Mouse (Mus musculus): Measurements from ENCODE around the gene Sh3kbp1. TPM values are rescaled to one million over a fixed set of nuclear protein-coding genes. Genes with fewer than 3 reads are reported as not detected.

The Sh3kbp1 gene
- polyA plus RNA-seq, 1 experiment from 2014 or later, result 38.7 TPM

DNA sequence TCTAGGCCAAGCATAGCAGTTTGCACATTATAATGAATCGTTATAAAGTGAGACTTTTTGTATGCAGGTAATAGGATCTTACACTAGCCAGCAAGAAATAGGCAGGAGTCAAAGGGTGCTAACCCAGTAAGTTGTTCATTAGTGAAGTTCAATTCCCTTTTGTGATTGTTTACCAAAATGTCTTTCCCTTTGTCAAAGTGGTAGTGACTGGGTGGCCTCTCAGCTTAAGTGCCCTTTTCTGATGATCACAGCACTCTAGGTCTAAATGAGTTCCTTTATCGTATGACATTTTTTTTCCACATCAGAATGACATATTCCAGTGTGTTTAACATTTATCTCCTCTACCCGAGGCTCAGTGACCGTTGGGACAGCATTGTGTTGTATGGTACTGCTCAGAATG lies 1.6 kb downstream of the Sh3kbp1 start:
- 22% methylated on average over 4 of the region's 4 CpGs for WGBS
- ATAC-seq (replicated peaks; ENCODE audit: low FRiP score, low TSS enrichment, low read depth), result no peak

DNA sequence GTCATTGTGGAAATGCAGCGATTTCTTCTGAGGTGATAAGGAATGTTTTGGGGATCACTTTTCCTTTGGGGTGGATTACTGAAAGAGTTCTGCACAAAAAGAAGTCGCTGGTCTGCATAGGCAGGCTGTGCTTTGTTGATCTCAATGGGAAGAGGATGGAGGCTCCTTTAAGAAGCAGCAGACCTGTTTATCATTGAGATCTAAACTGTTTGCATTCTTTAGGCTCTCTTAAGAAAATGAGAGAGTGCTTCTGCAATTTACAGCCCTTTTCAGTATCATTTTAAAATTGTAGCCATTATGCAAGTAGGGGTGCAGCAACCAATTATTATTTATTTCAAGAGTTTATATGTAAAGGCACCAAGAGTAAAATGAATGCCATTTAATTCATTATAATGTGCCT lies 2.1 kb downstream of the Sh3kbp1 start:
- Histone ChIP-seq H3K27me3 (replicated peaks; ENCODE audit: control insufficient read depth, insufficient read depth, low read length) (peaks cover 4% of the 10 kb centered on the region; the same call in 1 of the 2 replicates), H3K27ac (ENCODE audit: low read depth) (no peak overlapping the region), H3K9ac (ENCODE audit: low read length) (no peak overlapping the region), H3K4me2 (ENCODE audit: low read length) (peak overlapping the region; percentile 59), H3K9me3 (ENCODE audit: control insufficient read depth, low read length) (no peaks in the 10 kb centered on the region), H3K36me3 (ENCODE audit: control insufficient read depth, insufficient read depth, low read length) (no peaks in the 10 kb centered on the region), H3K4me1 (replicated peaks; ENCODE audit: control insufficient read depth, insufficient read depth, low read length) (no peaks in the 10 kb centered on the region), H3K4me3 (ENCODE audit: low read depth, low read length) (peak overlapping the region; percentile 52)
- no peak for ATAC-seq (replicated peaks; ENCODE audit: low FRiP score, low TSS enrichment, low read depth)
- DNase-seq (ENCODE audit: low spot score), result no peak
- 28% methylated on average over 2 of the region's 2 CpGs for WGBS

More for the DNA sequence above, 1.6 kb downstream of the Sh3kbp1 start:
- H3K4me2 ChIP-seq (ENCODE audit: low read length), result peak overlapping the region; percentile 59
- H3K9ac ChIP-seq (ENCODE audit: low read length), result 0 out of 2 replicates have a peak overlapping the region, but pooled peaks have one; percentile 5
- H3K27me3 ChIP-seq (replicated peaks; ENCODE audit: control insufficient read depth, insufficient read depth, low read length), result peaks cover 4% of the 10 kb centered on the region; the same call in 1 of the 2 replicates
- H3K36me3 ChIP-seq (ENCODE audit: control insufficient read depth, insufficient read depth, low read length), result no peaks in the 10 kb centered on the region
- H3K4me3 ChIP-seq (ENCODE audit: low read depth, low read length), result peak overlapping the region; percentile 52
- no peak for DNase-seq (ENCODE audit: low spot score)
- H3K9me3 ChIP-seq (ENCODE audit: control insufficient read depth, low read length), result no peaks in the 10 kb centered on the region
- H3K27ac ChIP-seq (ENCODE audit: low read depth), result no peak overlapping the region
- H3K4me1 ChIP-seq (replicated peaks; ENCODE audit: control insufficient read depth, insufficient read depth, low read length), result no peaks in the 10 kb centered on the region

DNA sequence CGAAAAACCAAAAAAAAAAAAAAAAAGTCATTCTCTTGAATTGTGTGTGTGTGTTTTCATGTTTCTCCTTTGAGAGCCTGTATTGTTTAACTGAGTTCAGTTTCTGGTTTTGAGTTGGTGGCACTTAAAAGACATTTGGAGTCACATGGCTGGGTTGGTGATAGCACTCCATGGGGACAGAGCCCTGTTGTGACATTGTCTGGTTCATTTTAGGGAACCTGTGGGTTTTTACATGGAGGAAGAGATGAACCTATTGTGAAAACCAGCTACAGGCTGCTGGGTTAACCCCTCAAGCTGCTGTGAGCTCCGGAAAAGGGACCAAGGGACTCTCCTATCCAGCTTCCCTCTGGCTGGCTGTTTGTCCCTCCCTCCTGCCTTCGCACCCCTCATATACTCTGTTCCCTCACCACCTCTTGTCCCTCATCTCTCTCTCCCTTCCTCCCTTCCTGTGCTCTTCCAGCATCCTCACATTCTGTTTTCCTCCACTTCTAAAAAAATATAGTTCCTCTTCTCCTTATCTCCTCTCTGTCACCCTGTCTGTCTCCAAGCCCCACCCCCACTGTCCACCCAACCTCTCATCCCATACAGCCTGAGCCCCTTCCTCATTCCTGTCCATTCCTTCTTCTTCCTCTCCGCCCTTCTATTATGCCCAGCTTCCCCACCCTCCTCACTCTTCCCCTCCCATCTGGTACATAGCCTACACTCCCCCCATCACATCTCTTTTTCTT lies 11.6 kb downstream of the Sh3kbp1 start:
- DNase-seq (ENCODE audit: low spot score) (no peak), ATAC-seq (replicated peaks; ENCODE audit: low FRiP score, low TSS enrichment, low read depth) (no peak)
- Histone ChIP-seq H3K4me1 (replicated peaks; ENCODE audit: control insufficient read depth, insufficient read depth, low read length) (no peaks in the 10 kb centered on the region), H3K9me3 (ENCODE audit: control insufficient read depth, low read length) (no peaks in the 10 kb centered on the region), H3K27me3 (replicated peaks; ENCODE audit: control insufficient read depth, insufficient read depth, low read length) (no peaks in the 10 kb centered on the region), H3K9ac (ENCODE audit: low read length) (no peak overlapping the region), H3K4me3 (ENCODE audit: low read depth, low read length) (no peak overlapping the region), H3K27ac (ENCODE audit: low read depth) (no peak overlapping the region), H3K36me3 (ENCODE audit: control insufficient read depth, insufficient read depth, low read length) (no peaks in the 10 kb centered on the region), H3K4me2 (ENCODE audit: low read length) (no peak overlapping the region)
- WGBS, result 76% methylated on average over 3 of the region's 4 CpGs

DNA sequence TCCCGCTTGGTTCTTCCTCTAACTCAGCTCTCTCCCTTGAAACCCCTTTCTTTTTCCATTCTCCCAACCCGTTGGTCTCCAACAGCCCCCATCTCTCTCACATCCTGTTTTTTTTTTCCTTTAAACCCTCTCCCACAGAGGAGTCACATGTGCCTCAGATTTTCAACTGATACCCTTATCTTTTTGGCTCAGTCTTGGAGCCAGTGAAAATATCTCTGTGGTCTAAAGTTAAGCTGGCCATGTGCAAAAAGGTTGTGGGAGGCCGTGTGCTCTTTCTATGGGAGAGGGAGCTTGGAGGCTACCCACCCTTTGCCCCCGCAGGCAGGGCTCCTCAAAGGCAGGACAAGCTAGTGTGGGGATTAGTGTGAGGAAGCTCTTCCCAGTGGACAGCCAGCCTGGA lies 12.9 kb downstream of the Sh3kbp1 start:
- ATAC-seq (replicated peaks; ENCODE audit: low FRiP score, low TSS enrichment, low read depth) (no peak), DNase-seq (ENCODE audit: low spot score) (no peak)
- Histone ChIP-seq H3K4me2 (ENCODE audit: low read length) (no peak overlapping the region), H3K9ac (ENCODE audit: low read length) (no peak overlapping the region), H3K27ac (ENCODE audit: low read depth) (no peak overlapping the region), H3K27me3 (replicated peaks; ENCODE audit: control insufficient read depth, insufficient read depth, low read length) (no peaks in the 10 kb centered on the region), H3K4me3 (ENCODE audit: low read depth, low read length) (no peak overlapping the region), H3K36me3 (ENCODE audit: control insufficient read depth, insufficient read depth, low read length) (no peaks in the 10 kb centered on the region), H3K9me3 (ENCODE audit: control insufficient read depth, low read length) (no peaks in the 10 kb centered on the region), H3K4me1 (replicated peaks; ENCODE audit: control insufficient read depth, insufficient read depth, low read length) (no peaks in the 10 kb centered on the region)
- WGBS, result 66% methylated on average over 4 of the region's 4 CpGs

DNA sequence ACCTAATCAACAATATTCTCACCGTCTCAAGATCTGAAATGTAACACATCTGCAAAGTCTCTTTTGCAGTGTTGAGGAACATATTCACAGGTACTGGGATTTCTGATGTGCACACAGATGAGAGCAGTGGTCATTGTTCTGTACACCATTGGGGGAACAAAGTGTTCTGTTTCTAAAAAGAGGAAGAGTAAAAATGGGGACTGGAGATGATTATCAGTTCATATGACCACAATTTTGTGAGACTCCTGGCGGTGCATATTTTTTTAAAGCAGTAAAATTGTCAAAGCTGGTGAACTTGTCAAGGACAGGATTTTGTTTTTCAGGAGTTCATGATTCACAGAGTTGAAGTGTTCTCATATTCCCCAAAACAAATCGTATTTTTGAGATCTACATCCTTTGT lies 18.2 kb downstream of the Sh3kbp1 start:
- Histone ChIP-seq H3K4me2 (ENCODE audit: low read length) (no peak overlapping the region), H3K27ac (ENCODE audit: low read depth) (no peak overlapping the region), H3K9me3 (ENCODE audit: control insufficient read depth, low read length) (no peaks in the 10 kb centered on the region), H3K4me1 (replicated peaks; ENCODE audit: control insufficient read depth, insufficient read depth, low read length) (no peaks in the 10 kb centered on the region), H3K4me3 (ENCODE audit: low read depth, low read length) (no peak overlapping the region), H3K27me3 (replicated peaks; ENCODE audit: control insufficient read depth, insufficient read depth, low read length) (no peaks in the 10 kb centered on the region), H3K36me3 (ENCODE audit: control insufficient read depth, insufficient read depth, low read length) (no peaks in the 10 kb centered on the region), H3K9ac (ENCODE audit: low read length) (no peak overlapping the region)
- WGBS, result 85% methylated on average over 3 of the region's 3 CpGs
- no peak for DNase-seq (ENCODE audit: low spot score)
- ATAC-seq (replicated peaks; ENCODE audit: low FRiP score, low TSS enrichment, low read depth), result no peak

DNA sequence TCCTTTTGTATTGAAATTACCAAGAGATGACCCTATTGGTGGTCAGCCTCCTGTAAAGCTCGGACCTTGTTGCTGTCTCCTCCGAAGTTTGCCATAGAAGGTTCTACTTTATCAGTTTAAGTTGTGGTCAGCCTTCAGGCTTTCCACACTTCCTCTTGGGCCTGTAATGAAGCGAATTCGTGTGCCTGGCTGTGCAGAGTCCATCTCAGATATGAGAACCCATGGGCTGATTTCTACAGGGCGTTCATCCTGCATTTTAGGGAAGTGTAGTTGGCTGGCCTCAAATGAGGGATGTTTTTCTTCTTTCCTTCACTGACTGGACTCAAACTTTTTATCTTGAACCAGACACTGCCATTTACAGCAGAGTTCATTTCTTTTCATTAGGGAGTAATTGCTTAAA lies 20.5 kb downstream of the Sh3kbp1 start:
- WGBS, result 82% methylated on average over 5 of the region's 5 CpGs
- H3K9ac ChIP-seq (ENCODE audit: low read length), result no peak overlapping the region
- no peak for DNase-seq (ENCODE audit: low spot score)

DNA sequence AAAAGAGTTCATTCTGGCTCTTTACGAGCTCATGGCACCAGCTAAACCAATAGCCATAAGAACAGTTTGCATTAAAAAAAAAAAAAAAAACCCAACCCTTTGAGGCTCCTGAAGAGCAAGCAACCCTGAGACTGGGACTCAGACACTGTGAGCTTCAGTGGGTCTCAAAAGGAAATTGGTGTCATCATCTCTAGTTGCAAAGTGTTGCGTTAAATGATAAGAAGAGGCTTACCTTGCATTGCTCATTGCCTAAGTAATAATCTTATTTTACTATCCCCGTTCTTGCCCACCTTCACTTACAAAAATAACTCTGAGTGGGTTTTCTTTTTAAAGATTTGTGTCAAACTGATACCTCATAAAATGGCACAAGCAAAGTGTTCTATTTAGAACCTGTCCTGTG lies 21.5 kb downstream of the Sh3kbp1 start:
- Histone ChIP-seq H3K27ac (ENCODE audit: low read depth) (no peak overlapping the region), H3K9me3 (ENCODE audit: control insufficient read depth, low read length) (no peaks in the 10 kb centered on the region), H3K4me1 (replicated peaks; ENCODE audit: control insufficient read depth, insufficient read depth, low read length) (no peaks in the 10 kb centered on the region), H3K4me3 (ENCODE audit: low read depth, low read length) (no peak overlapping the region), H3K4me2 (ENCODE audit: low read length) (no peak overlapping the region), H3K9ac (ENCODE audit: low read length) (no peak overlapping the region), H3K36me3 (ENCODE audit: control insufficient read depth, insufficient read depth, low read length) (no peaks in the 10 kb centered on the region), H3K27me3 (replicated peaks; ENCODE audit: control insufficient read depth, insufficient read depth, low read length) (no peaks in the 10 kb centered on the region)
- ATAC-seq (replicated peaks; ENCODE audit: low FRiP score, low TSS enrichment, low read depth) (no peak), DNase-seq (ENCODE audit: low spot score) (no peak)
- WGBS, result 83% methylated on average over 3 of the region's 3 CpGs

More for the DNA sequence above, 20.5 kb downstream of the Sh3kbp1 start:
- H3K27ac ChIP-seq (ENCODE audit: low read depth), result no peak overlapping the region
- H3K9me3 ChIP-seq (ENCODE audit: control insufficient read depth, low read length), result no peaks in the 10 kb centered on the region
- H3K27me3 ChIP-seq (replicated peaks; ENCODE audit: control insufficient read depth, insufficient read depth, low read length), result no peaks in the 10 kb centered on the region
- H3K36me3 ChIP-seq (ENCODE audit: control insufficient read depth, insufficient read depth, low read length), result no peaks in the 10 kb centered on the region
- H3K4me3 ChIP-seq (ENCODE audit: low read depth, low read length), result no peak overlapping the region
- no peak overlapping the region for H3K4me2 ChIP-seq (ENCODE audit: low read length)
- no peak for ATAC-seq (replicated peaks; ENCODE audit: low FRiP score, low TSS enrichment, low read depth)
- H3K4me1 ChIP-seq (replicated peaks; ENCODE audit: control insufficient read depth, insufficient read depth, low read length), result no peaks in the 10 kb centered on the region

DNA sequence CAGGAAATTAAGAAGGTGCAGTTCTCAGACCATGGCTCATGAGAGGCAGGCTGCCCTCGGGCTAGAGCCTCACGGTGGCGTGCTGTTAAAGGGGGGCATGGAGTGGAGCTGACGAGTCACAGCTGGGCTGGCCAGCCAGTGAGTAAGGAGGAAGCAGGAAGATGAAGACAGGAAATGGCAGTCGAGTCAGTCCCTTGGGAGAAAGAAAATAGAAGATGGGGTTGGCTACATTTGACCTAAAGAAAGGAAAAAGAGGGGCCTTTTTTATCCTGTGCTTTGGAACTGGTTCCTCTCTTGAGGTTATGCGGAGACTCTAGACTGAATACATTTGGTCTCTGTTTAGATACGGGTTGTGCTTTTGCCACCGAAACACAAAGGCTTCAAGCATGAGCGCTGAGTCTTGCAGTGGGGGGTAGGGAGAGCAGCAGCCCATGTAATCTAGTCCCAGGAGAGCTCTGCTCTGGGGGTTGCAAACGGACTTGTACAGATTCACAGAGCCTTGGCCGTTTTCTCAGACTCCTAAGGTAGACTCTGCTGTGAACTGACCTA lies 23.1 kb downstream of the Sh3kbp1 start:
- no peak overlapping the region for H3K27ac ChIP-seq (ENCODE audit: low read depth)
- no peaks in the 10 kb centered on the region for H3K9me3 ChIP-seq (ENCODE audit: control insufficient read depth, low read length)
- H3K4me1 ChIP-seq (replicated peaks; ENCODE audit: control insufficient read depth, insufficient read depth, low read length), result no peaks in the 10 kb centered on the region
- H3K9ac ChIP-seq (ENCODE audit: low read length), result no peak overlapping the region
- WGBS, result 50% methylated on average over 11 of the region's 11 CpGs
- H3K36me3 ChIP-seq (ENCODE audit: control insufficient read depth, insufficient read depth, low read length), result no peaks in the 10 kb centered on the region
- H3K4me3 ChIP-seq (ENCODE audit: low read depth, low read length), result no peak overlapping the region
- ATAC-seq (replicated peaks; ENCODE audit: low FRiP score, low TSS enrichment, low read depth) (no peak), DNase-seq (ENCODE audit: low spot score) (no peak)
- H3K27me3 ChIP-seq (replicated peaks; ENCODE audit: control insufficient read depth, insufficient read depth, low read length), result no peaks in the 10 kb centered on the region
- H3K4me2 ChIP-seq (ENCODE audit: low read length), result no peak overlapping the region

DNA sequence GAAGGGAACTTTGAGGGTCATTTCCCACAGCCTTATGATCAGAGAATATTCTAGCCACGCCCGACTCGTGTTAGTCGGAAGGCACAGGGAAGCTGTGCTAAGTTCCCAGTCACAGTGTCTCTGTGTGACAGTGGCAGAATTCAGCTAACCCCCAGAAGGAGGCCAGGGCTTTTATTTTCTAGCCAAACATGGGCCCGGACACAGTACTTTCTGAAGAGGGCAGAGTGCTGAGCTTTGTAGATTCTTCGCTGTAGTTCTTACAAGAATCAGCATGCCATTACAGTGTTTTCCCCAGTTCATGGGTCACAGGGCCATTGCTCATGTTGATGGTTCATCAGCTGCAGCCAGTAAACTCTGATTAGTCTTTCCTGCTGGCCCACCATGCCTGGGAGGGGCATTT lies 23.7 kb downstream of the Sh3kbp1 start:
- Histone ChIP-seq H3K36me3 (ENCODE audit: control insufficient read depth, insufficient read depth, low read length) (no peaks in the 10 kb centered on the region), H3K4me3 (ENCODE audit: low read depth, low read length) (no peak overlapping the region), H3K9me3 (ENCODE audit: control insufficient read depth, low read length) (no peaks in the 10 kb centered on the region), H3K4me1 (replicated peaks; ENCODE audit: control insufficient read depth, insufficient read depth, low read length) (no peaks in the 10 kb centered on the region), H3K27ac (ENCODE audit: low read depth) (no peak overlapping the region), H3K27me3 (replicated peaks; ENCODE audit: control insufficient read depth, insufficient read depth, low read length) (no peaks in the 10 kb centered on the region), H3K4me2 (ENCODE audit: low read length) (no peak overlapping the region), H3K9ac (ENCODE audit: low read length) (no peak overlapping the region)
- WGBS, result 87% methylated on average over 6 of the region's 6 CpGs
- no peak for ATAC-seq (replicated peaks; ENCODE audit: low FRiP score, low TSS enrichment, low read depth)
- DNase-seq (ENCODE audit: low spot score), result no peak

Measured in intestine, embryonic 14.5 days (tissue).